Mouse (Mus musculus): ENCODE measurements around the gene Xpc.

DNA sequence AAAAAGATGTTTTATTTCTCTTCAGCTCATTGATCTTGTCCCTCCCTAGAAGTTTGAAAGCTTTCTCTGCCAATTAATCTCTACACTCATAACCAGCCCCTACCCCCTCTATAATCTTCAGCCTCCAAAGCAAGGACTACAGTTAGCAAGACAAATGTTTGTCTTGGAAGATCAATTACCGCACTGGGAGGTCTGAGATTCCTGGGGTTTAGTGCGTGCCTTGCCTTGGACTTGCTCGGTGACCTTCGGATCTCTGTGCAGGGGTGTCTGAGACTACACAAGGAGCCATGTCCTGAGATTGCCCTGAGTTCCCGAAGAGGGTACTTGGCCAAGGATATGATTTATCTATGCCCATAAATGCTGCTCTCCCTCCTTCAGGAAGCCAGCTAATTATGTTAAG is 17.7 kb upstream of the Xpc start:
- no peak for TF ChIP-seq GATA1 (IDR thresholded peaks at IDR 0.05; ENCODE audit: borderline replicate concordance, low read length)
- TF ChIP-seq FLI1 (IDR thresholded peaks at IDR 0.05; ENCODE audit: low read length), result no peak
